19 mouse cellular contexts compared by ENCODE assay signal in genomic region chr10:120587854-120588633, GRCm38 (mm10).
DNase-seq lines count a peak whose midpoint lies in the region; ATAC-seq lines count a peak whose summit lies in the region.
"Had no signal": no experiment of that assay in that cellular context is flagged by ENCODE, and none has a peak within 500 bp of the region (broad histone marks: within the 10 kb centered on the region; RNA-seq: fewer than 3 reads in every experiment).

No protein-coding gene starts in this region.

- WGBS in lung, embryonic 16.5 days: 53% methylated on average over 8 of the region's 8 CpGs
- WGBS in embryonic facial prominence, embryonic 13.5 days: 24% methylated on average over 8 of the region's 8 CpGs
- WGBS in limb, embryonic 12.5 days: 33% methylated on average over 8 of the region's 8 CpGs

- H3K4me3 ChIP-seq in lung, embryonic 16.5 days (ENCODE audit: low read length): no peak overlapping the region
- no peak overlapping the region for H3K4me3 ChIP-seq in embryonic facial prominence, embryonic 13.5 days
- H3K4me3 ChIP-seq in limb, embryonic 12.5 days (replicated peaks): no peak overlapping the region
- H3K4me3 ChIP-seq: forebrain, embryonic 15.5 days; heart, embryonic 10.5 days; heart, embryonic 15.5 days; intestine, embryonic 15.5 days; limb, embryonic 15.5 days; liver, embryonic 13.5 days had no signal

- H3K27ac ChIP-seq in lung, embryonic 16.5 days (ENCODE audit: low read length): peak overlapping the region; percentile 80
- H3K27ac ChIP-seq in embryonic facial prominence, embryonic 13.5 days: peak overlapping the region; percentile 48
- H3K27ac ChIP-seq in limb, embryonic 12.5 days: peak overlapping the region; percentile 82
- H3K27ac ChIP-seq: forebrain, embryonic 15.5 days; heart, embryonic 10.5 days; heart, embryonic 15.5 days; hindbrain, postnatal 0 days; intestine, embryonic 15.5 days; limb, embryonic 15.5 days; liver, embryonic 13.5 days; stomach, postnatal 0 days had no signal

- peak; percentile 81 for ATAC-seq in lung, embryonic 16.5 days (ENCODE audit: low read depth)
- no peak for ATAC-seq in embryonic facial prominence, embryonic 13.5 days (ENCODE audit: insufficient number of reproducible peaks, insufficient read depth, low FRiP score, low TSS enrichment, low read depth)
- no peak; the same call in 1 of the 2 replicates for ATAC-seq in limb, embryonic 12.5 days (ENCODE audit: insufficient number of reproducible peaks, insufficient read depth, low FRiP score, low TSS enrichment, low read depth)
- ATAC-seq: forebrain, embryonic 15.5 days; hindbrain, postnatal 0 days; intestine, embryonic 15.5 days; midbrain, embryonic 16.5 days had no signal

- H3K4me1 ChIP-seq in lung, embryonic 16.5 days (replicated peaks; ENCODE audit: control insufficient read depth, insufficient read depth, low read length): 0 out of 2 replicates have a peak, but pooled peaks cover 2% of the 10 kb centered on the region
- H3K4me1 ChIP-seq in embryonic facial prominence, embryonic 13.5 days: peaks cover 12% of the 10 kb centered on the region; the same call in 1 of the 2 replicates
- peaks cover 10% of the 10 kb centered on the region for H3K4me1 ChIP-seq in limb, embryonic 12.5 days (replicated peaks)
- H3K4me1 ChIP-seq: forebrain, embryonic 15.5 days; intestine, embryonic 15.5 days; limb, embryonic 15.5 days; liver, embryonic 13.5 days had no signal

- no peaks in the 10 kb centered on the region for H3K27me3 ChIP-seq in lung, embryonic 16.5 days (ENCODE audit: control insufficient read depth, insufficient read depth, low read depth, low read length)
- H3K27me3 ChIP-seq in embryonic facial prominence, embryonic 13.5 days: no peaks in the 10 kb centered on the region
- no peaks in the 10 kb centered on the region for H3K27me3 ChIP-seq in limb, embryonic 12.5 days
- H3K27me3 ChIP-seq: forebrain, embryonic 15.5 days; heart, embryonic 15.5 days; intestine, embryonic 15.5 days; limb, embryonic 15.5 days; liver, embryonic 13.5 days had no signal

- H3K36me3 ChIP-seq in lung, embryonic 16.5 days (ENCODE audit: control insufficient read depth, insufficient read depth, low read length): no peaks in the 10 kb centered on the region
- H3K36me3 ChIP-seq in embryonic facial prominence, embryonic 13.5 days: no peaks in the 10 kb centered on the region
- H3K36me3 ChIP-seq in limb, embryonic 12.5 days: no peaks in the 10 kb centered on the region
- H3K36me3 ChIP-seq: forebrain, embryonic 15.5 days; heart, embryonic 10.5 days; heart, embryonic 15.5 days; intestine, embryonic 15.5 days; limb, embryonic 15.5 days; liver, embryonic 13.5 days had no signal

- no peak for DNase-seq in lung, postnatal 4 days
- DNase-seq in thymus, postnatal 0 days (ENCODE audit: low spot score): no peak
- no peak for DNase-seq in layer of hippocampus, adult 18-20 months (ENCODE audit: low spot score in 2 of 2)
- DNase-seq: embryo, embryonic 11 days; layer of hippocampus, postnatal 36 days; right cerebral cortex, adult 18-20 months had no signal

- no peaks in the 10 kb centered on the region for H3K9me3 ChIP-seq in lung, embryonic 16.5 days (ENCODE audit: control insufficient read depth, low read length)
- H3K9me3 ChIP-seq in embryonic facial prominence, embryonic 13.5 days: no peaks in the 10 kb centered on the region
- no peaks in the 10 kb centered on the region for H3K9me3 ChIP-seq in limb, embryonic 12.5 days
- H3K9me3 ChIP-seq: forebrain, embryonic 15.5 days; heart, embryonic 10.5 days; heart, embryonic 15.5 days; intestine, embryonic 15.5 days; limb, embryonic 15.5 days; liver, embryonic 13.5 days had no signal

- no peak overlapping the region for H3K4me2 ChIP-seq in lung, embryonic 16.5 days (ENCODE audit: low read depth, low read length)
- H3K4me2 ChIP-seq in embryonic facial prominence, embryonic 13.5 days: no peak overlapping the region
- H3K4me2 ChIP-seq in limb, embryonic 12.5 days: no peak overlapping the region
- H3K4me2 ChIP-seq: forebrain, embryonic 15.5 days; heart, embryonic 15.5 days; intestine, embryonic 15.5 days; limb, embryonic 15.5 days; liver, embryonic 13.5 days; midbrain, embryonic 11.5 days had no signal

- H3K9ac ChIP-seq in lung, embryonic 16.5 days (ENCODE audit: low read length): no peak overlapping the region
- no peak overlapping the region for H3K9ac ChIP-seq in embryonic facial prominence, embryonic 13.5 days
- H3K9ac ChIP-seq in limb, embryonic 12.5 days (replicated peaks): no peak overlapping the region
- H3K9ac ChIP-seq: forebrain, embryonic 15.5 days; heart, embryonic 15.5 days; intestine, embryonic 15.5 days; limb, embryonic 15.5 days; liver, embryonic 13.5 days had no signal
